Mouse (Mus musculus): ENCODE measurements at regions not wholly inside any gene's neighbourhood (a gene's known extent, or its start where the extent isn't known, plus 50 kb on each side); places are given as distances from the start of the nearest gene placed in this dataset.
"Not testable (repeated sequence)": the region's sequence is repeated elsewhere in the genome, so short reads cannot be mapped to it uniquely, and the experiment has no call there.

DNA sequence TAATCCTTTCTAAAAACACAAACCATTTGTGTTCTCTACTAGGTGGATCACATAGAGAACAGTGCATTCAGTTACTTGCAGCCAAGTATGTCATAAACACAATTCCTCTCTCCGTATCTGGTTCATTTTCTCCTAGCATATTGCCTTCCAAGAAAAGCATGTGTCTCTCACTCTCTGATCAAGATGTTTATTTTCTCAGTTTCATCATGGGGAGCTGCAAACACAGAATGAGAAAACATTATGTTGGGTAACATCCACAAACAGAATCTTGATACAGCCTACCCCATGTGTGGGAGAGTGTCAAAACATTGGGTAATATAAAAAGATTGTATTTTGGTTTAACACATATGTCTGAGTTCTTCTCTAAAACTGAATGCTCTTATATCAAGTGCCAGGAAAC lies 2415.2 kb upstream of the Cdh20 start:
- no peak overlapping the region for H3K4me2 ChIP-seq (replicated peaks)
- WGBS, result 89% methylated on average over 1 of the region's 1 CpGs
- no peaks in the 10 kb centered on the region for H3K9me3 ChIP-seq
- H3K4me1 ChIP-seq, result no peaks in the 10 kb centered on the region
- H3K27me3 ChIP-seq (replicated peaks), result no peaks in the 10 kb centered on the region
- H3K9ac ChIP-seq, result no peak overlapping the region
- no peaks in the 10 kb centered on the region for H3K36me3 ChIP-seq
- no peak overlapping the region for H3K4me3 ChIP-seq
- no peak for ATAC-seq (ENCODE audit: low FRiP score, low read depth)
- no peak overlapping the region for H3K27ac ChIP-seq

DNA sequence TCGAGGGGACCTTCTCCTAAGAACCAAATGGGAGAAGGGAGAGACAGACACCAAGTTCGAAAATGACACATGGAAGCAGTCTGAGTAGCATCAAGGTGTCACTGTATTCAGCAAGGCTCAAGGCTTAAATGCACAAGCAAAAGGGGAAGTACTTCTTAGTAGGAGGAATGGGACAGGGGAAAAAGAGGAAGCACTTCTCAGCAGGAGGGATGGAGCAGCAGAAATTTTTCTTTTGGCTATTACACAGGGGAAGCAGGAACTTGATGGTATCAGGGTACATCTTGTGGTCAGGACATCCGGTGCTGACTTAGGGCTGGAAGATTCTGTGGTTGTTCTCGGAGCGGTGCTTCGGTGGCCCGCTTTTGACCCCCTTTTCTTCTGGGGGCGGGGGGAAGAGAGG lies 2410.4 kb upstream of the Cdh20 start:
- 92% methylated on average over 8 of the region's 8 CpGs for WGBS
- not testable (repeated sequence) for ATAC-seq (ENCODE audit: low FRiP score, low read depth); H3K27me3 ChIP-seq (replicated peaks)

DNA sequence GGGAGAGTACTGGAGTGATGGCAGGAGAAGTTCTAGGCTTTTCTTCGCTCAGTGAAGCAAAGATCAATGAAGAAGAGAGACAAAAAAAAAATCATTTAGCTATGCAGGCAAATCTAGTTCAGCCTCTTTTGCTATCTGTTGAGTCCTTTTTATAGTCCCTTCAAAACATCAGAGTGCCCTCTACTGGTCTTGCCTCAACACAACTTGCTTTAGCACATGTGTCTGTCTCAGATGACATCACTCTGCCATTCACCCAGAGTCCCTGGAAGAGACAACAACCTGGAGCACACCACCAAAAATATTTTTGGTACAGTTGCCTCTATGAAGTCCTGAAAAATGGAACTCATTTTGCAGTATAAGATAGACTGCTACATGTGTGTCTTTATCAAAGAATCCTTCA lies 2389.7 kb upstream of the Cdh20 start:
- no peaks in the 10 kb centered on the region for H3K9me3 ChIP-seq
- H3K4me3 ChIP-seq, result no peak overlapping the region
- no peaks in the 10 kb centered on the region for H3K36me3 ChIP-seq
- no peak overlapping the region for H3K9ac ChIP-seq
- no peaks in the 10 kb centered on the region for H3K4me1 ChIP-seq
- H3K27me3 ChIP-seq (replicated peaks), result no peaks in the 10 kb centered on the region
- H3K27ac ChIP-seq, result no peak overlapping the region
- ATAC-seq (ENCODE audit: low FRiP score, low read depth), result no peak
- WGBS, result 68% methylated on average over 1 of the region's 1 CpGs
- H3K4me2 ChIP-seq (replicated peaks), result no peak overlapping the region

More for the DNA sequence above, 2410.4 kb upstream of the Cdh20 start:
- H3K4me2 ChIP-seq (replicated peaks); H3K9ac ChIP-seq; H3K4me3 ChIP-seq; H3K27ac ChIP-seq; H3K4me1 ChIP-seq; H3K36me3 ChIP-seq; H3K9me3 ChIP-seq: not testable (repeated sequence)

Data from neural tube, embryonic 12.5 days (tissue).